Mouse (Mus musculus) erythroblast, embryonic 14.5 days (primary cell): ENCODE results near the gene A2ml1. TPM values are rescaled to one million over a fixed set of nuclear protein-coding genes. Genes with fewer than 3 reads are reported as not detected.

Source experiments
- H3K27me3 ChIP-seq: 2 replicates; pipeline ENCODE4 v1.6.1; 2012; ENCODE audit warnings: inconsistent platforms; ENCODE audit not compliant: control insufficient read depth
- H3K36me3 ChIP-seq: 2 replicates; pipeline ENCODE4 v1.6.1; 2012; ENCODE audit warnings: mild to moderate bottlenecking, inconsistent platforms; ENCODE audit not compliant: control insufficient read depth
- H3K4me1 ChIP-seq: 2 replicates; pipeline ENCODE4 v1.6.1; 2012; ENCODE audit warnings: inconsistent platforms; ENCODE audit not compliant: control insufficient read depth
- H3K4me3 ChIP-seq: replicated peaks from 2 replicates; pipeline ENCODE3; 2012; ENCODE audit warnings: moderate library complexity, mild to moderate bottlenecking, inconsistent platforms
- H3K9me3 ChIP-seq: 2 replicates; pipeline ENCODE4 v1.6.1; 2012; ENCODE audit warnings: low read length, inconsistent platforms, mixed read lengths; ENCODE audit not compliant: control insufficient read depth
- GATA1 ChIP-seq: IDR thresholded peaks from 2 replicates; pipeline ENCODE4 v1.6.1; 2012; ENCODE audit warnings: low read length, inconsistent platforms, mixed read lengths
- TAL1 ChIP-seq: IDR thresholded peaks from 3 replicates; pipeline ENCODE4 v1.6.1; 2012; ENCODE audit warnings: low read length, inconsistent platforms, mixed read lengths
- polyA plus RNA-seq: library from polyadenylated mRNA; stranded (reverse); fragments of >175 nt; gene quantifications from 2 replicates; pipeline ENCODE4 v1.2.3, GENCODE M21; 2012

The A2ml1 gene
- polyA plus RNA-seq, 1 experiment = not detected

GRCm38 (mm10) chr6:128494646-128495331 lies 86.6 kb downstream of the A2ml1 start:
- Histone ChIP-seq H3K4me1 (no peaks in the 10 kb centered on the region), H3K4me3 (no peak overlapping the region), H3K36me3 (no peaks in the 10 kb centered on the region; the same call in 1 of the 2 replicates), H3K27me3 (no peaks in the 10 kb centered on the region), H3K9me3 (no peaks in the 10 kb centered on the region)
- TF ChIP-seq GATA1 = no peak
- TF ChIP-seq TAL1 = no peak

GRCm38 (mm10) chr6:128491916-128492315 lies 89.5 kb downstream of the A2ml1 start:
- H3K9me3 ChIP-seq = no peaks in the 10 kb centered on the region
- no peaks in the 10 kb centered on the region for H3K4me1 ChIP-seq
- no peaks in the 10 kb centered on the region for H3K27me3 ChIP-seq
- no peak for TF ChIP-seq TAL1
- no peak for TF ChIP-seq GATA1
- no peak overlapping the region for H3K4me3 ChIP-seq
- H3K36me3 ChIP-seq = no peaks in the 10 kb centered on the region; the same call in 1 of the 2 replicates

- Histone ChIP-seq H3K36me3 (no peaks in the 10 kb centered on the region; the same call in 1 of the 2 replicates), H3K9me3 (no peaks in the 10 kb centered on the region), H3K4me1 (no peaks in the 10 kb centered on the region), H3K4me3 (no peak overlapping the region), H3K27me3 (no peaks in the 10 kb centered on the region)
- no peak for TF ChIP-seq GATA1
- no peak for TF ChIP-seq TAL1
Observed at GRCm38 (mm10) chr6:128490141-128490540, 91.3 kb downstream of the A2ml1 start.

Other genes with a start within 250 kb of the A2ml1 start
- gene Tulp3, start 225.8 kb downstream of the A2ml1 start, polyA plus RNA-seq = 0.07 TPM in 2 replicates
- gene Rhno1, start 218.7 kb downstream of the A2ml1 start, polyA plus RNA-seq = 9.8 and 9.9 TPM in 2 replicates
- gene Foxm1, start 218.6 kb downstream of the A2ml1 start, polyA plus RNA-seq = 8.2 and 8.8 TPM in 2 replicates
- 0.03 TPM in 1 of 2 replicates, not detected in the other for gene Tex52, start 206.2 kb downstream of the A2ml1 start, polyA plus RNA-seq
- gene Gm44596, start 206.1 kb downstream of the A2ml1 start, polyA plus RNA-seq = not detected in 2 replicates
- gene Nrip2, start 182.3 kb downstream of the A2ml1 start, polyA plus RNA-seq = 0.02 TPM in 1 of 2 replicates, not detected in the other
- 1.9 TPM in 2 replicates for gene Itfg2, start 156.7 kb downstream of the A2ml1 start, polyA plus RNA-seq
- 7.7 and 10.7 TPM in 2 replicates for gene Fkbp4, start 142.9 kb downstream of the A2ml1 start, polyA plus RNA-seq
- 0.05 TPM in 1 of 2 replicates, not detected in the other for gene Pzp, start 54.9 kb downstream of the A2ml1 start, polyA plus RNA-seq
- gene Klrb1a, start 41.9 kb upstream of the A2ml1 start, polyA plus RNA-seq = not detected in 2 replicates
- gene Clec2h, start 80.8 kb upstream of the A2ml1 start, polyA plus RNA-seq = not detected in 2 replicates
- not detected in 2 replicates for gene Klrb1, start 141.5 kb upstream of the A2ml1 start, polyA plus RNA-seq
- not detected in 2 replicates for gene Klrb1c, start 207.6 kb upstream of the A2ml1 start, polyA plus RNA-seq
- gene Gm44511, start 244.7 kb upstream of the A2ml1 start, polyA plus RNA-seq = not detected in 2 replicates
- 0.02 TPM in 1 of 2 replicates, not detected in the other for gene Klrb1b, start 244.7 kb upstream of the A2ml1 start, polyA plus RNA-seq